28 mouse cellular contexts compared by ENCODE assay signal in the genomic region with DNA sequence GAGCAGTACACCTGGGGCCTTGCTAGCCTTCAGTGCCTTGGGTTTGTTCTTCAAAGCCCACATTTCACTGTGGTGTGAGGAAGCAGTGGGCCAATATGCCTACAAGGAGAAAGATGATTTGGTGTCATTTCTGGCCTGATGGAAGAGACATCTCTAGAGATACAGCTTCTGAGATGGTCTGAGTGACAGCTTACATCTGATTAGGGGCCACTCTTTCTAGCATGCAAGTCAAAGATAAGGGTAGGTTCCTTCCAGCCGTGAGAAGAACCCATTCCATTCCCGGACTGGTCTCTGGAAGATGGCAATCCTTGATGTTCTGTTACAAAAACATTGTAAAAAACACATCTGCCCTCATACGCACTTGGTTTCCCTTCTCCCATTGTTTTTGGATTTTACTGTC.
"Had no signal": no experiment of that assay in that cellular context is flagged by ENCODE, and none has a peak within 500 bp of the region (broad histone marks: within the 10 kb centered on the region; RNA-seq: fewer than 3 reads in every experiment).

No protein-coding gene starts in this region.

- H3K27ac ChIP-seq: embryonic facial prominence, embryonic 10.5 days; embryonic facial prominence, embryonic 12.5 days; embryonic facial prominence, embryonic 13.5 days; embryonic facial prominence, embryonic 15.5 days; forebrain, embryonic 10.5 days; forebrain, embryonic 12.5 days; forebrain, embryonic 13.5 days; forebrain, embryonic 15.5 days; gastrocnemius, adult 2 months; heart, adult 2 months; heart, embryonic 10.5 days had no signal

- H3K9ac ChIP-seq: embryonic facial prominence, embryonic 12.5 days; embryonic facial prominence, embryonic 13.5 days; embryonic facial prominence, embryonic 15.5 days; forebrain, embryonic 12.5 days; forebrain, embryonic 13.5 days; forebrain, embryonic 15.5 days; forebrain, postnatal 0 days had no signal

- ATAC-seq: forebrain, embryonic 13.5 days; forebrain, embryonic 14.5 days; forebrain, embryonic 15.5 days; forebrain, embryonic 16.5 days; forebrain, postnatal 0 days had no signal

- H3K9me3 ChIP-seq: embryonic facial prominence, embryonic 10.5 days; embryonic facial prominence, embryonic 12.5 days; embryonic facial prominence, embryonic 13.5 days; embryonic facial prominence, embryonic 15.5 days; forebrain, embryonic 10.5 days; forebrain, embryonic 12.5 days; forebrain, embryonic 13.5 days; forebrain, embryonic 15.5 days; heart, embryonic 10.5 days had no signal

- H3K4me1 ChIP-seq: forebrain, embryonic 13.5 days; forebrain, embryonic 15.5 days had no signal

- H3K36me3 ChIP-seq: embryonic facial prominence, embryonic 10.5 days; embryonic facial prominence, embryonic 12.5 days; embryonic facial prominence, embryonic 13.5 days; embryonic facial prominence, embryonic 15.5 days; forebrain, embryonic 10.5 days; forebrain, embryonic 12.5 days; forebrain, embryonic 15.5 days; heart, embryonic 10.5 days had no signal

- H3K4me2 ChIP-seq: embryonic facial prominence, embryonic 12.5 days; embryonic facial prominence, embryonic 13.5 days; embryonic facial prominence, embryonic 15.5 days; forebrain, embryonic 12.5 days; forebrain, embryonic 13.5 days; forebrain, embryonic 15.5 days had no signal

- H3K4me3 ChIP-seq: embryonic facial prominence, embryonic 10.5 days; embryonic facial prominence, embryonic 12.5 days; embryonic facial prominence, embryonic 13.5 days; embryonic facial prominence, embryonic 15.5 days; erythroblast, embryonic 14.5 days; forebrain, embryonic 10.5 days; forebrain, embryonic 12.5 days; forebrain, embryonic 13.5 days; forebrain, embryonic 15.5 days; gastrocnemius, adult 2 months; heart, adult 2 months; heart, embryonic 10.5 days had no signal

- H3K27me3 ChIP-seq: embryonic facial prominence, embryonic 13.5 days; embryonic facial prominence, embryonic 15.5 days; forebrain, embryonic 13.5 days; forebrain, embryonic 15.5 days had no signal

- DNase-seq: cerebellum, adult 9-10 months; cerebellum, adult 9-11 months; cerebellum, postnatal 10 days; cerebellum, postnatal 14 days; cerebellum, postnatal 25 days; cerebellum, postnatal 36 days; embryo, embryonic 11 days; forebrain, postnatal 0 days; gastrocnemius, adult 2 months; gastrocnemius, postnatal 10 days; gastrocnemius, postnatal 14 days; gastrocnemius, postnatal 25 days; gastrocnemius, postnatal 36 days; heart, adult 11 months; heart, adult 18-20 months; heart, adult 2 months had no signal
